Mouse (Mus musculus): ENCODE measurements around the gene Adgrf3. TPM values are rescaled to one million over a fixed set of nuclear protein-coding genes. Genes with fewer than 3 reads are reported as not detected.

Adgrf3 gene
- total and polyA plus RNA-seq, 2 experiments from 2014 or later, result 0.08 to 0.23 TPM

GRCm38 (mm10) chr5:30154474-30155394 lies 50.8 kb downstream of the Adgrf3 start, which contains the start of the genes Hadha and Hadhb:
Gene Hadha (minus strand): TSS chr5:30155162.
Gene Hadhb (plus strand): TSS chr5:30155248.
- under 1% methylated on average over 53 of the region's 53 CpGs for WGBS
- Histone ChIP-seq H3K9ac (replicated peaks; ENCODE audit: low read depth, low read length) (peak within 1 kb of the TSS; percentile 100), H3K36me3 (replicated peaks; ENCODE audit: control insufficient read depth, insufficient read depth, low read length) (peaks cover 2% of the 10 kb centered on the region; the same call in 1 of the 2 replicates), H3K4me2 (ENCODE audit: low read depth, low read length) (peak within 1 kb of the TSS; percentile 81), H3K4me3 (ENCODE audit: low read depth, low read length) (peak within 1 kb of the TSS; percentile 94), H3K27ac (ENCODE audit: low read depth) (peak within 1 kb of the TSS; percentile 98), H3K27me3 (ENCODE audit: control insufficient read depth, insufficient read depth, low read length) (no peaks in the 10 kb centered on the region), H3K4me1 (ENCODE audit: control insufficient read depth, insufficient read depth) (peaks cover 28% of the 10 kb centered on the region), H3K9me3 (replicated peaks; ENCODE audit: control insufficient read depth, low read length) (no peaks in the 10 kb centered on the region)
- TF ChIP-seq EP300 (IDR thresholded peaks at IDR 0.05; ENCODE audit: low read depth) (peak; percentile 95), CTCF (IDR thresholded peaks at IDR 0.05; ENCODE audit: low read depth) (no peak)
- DNase-seq (ENCODE audit: low spot score) (peak; percentile 90), ATAC-seq (ENCODE audit: insufficient read depth, low read depth) (peak; percentile 81)

- TF ChIP-seq EP300 (IDR thresholded peaks at IDR 0.05; ENCODE audit: low read depth), result no peak
- no peak for TF ChIP-seq CTCF (IDR thresholded peaks at IDR 0.05; ENCODE audit: low read depth)
- no peaks in the 10 kb centered on the region for H3K27me3 ChIP-seq (ENCODE audit: control insufficient read depth, insufficient read depth, low read length)
- no peaks in the 10 kb centered on the region for H3K9me3 ChIP-seq (replicated peaks; ENCODE audit: control insufficient read depth, low read length)
- peak overlapping the region; percentile 100 for H3K9ac ChIP-seq (replicated peaks; ENCODE audit: low read depth, low read length)
- WGBS, result 19% methylated on average over 4 of the region's 4 CpGs
- H3K4me3 ChIP-seq (ENCODE audit: low read depth, low read length), result peak overlapping the region; percentile 94
- H3K4me1 ChIP-seq (ENCODE audit: control insufficient read depth, insufficient read depth), result peaks cover 22% of the 10 kb centered on the region
- DNase-seq (ENCODE audit: low spot score) (peak; percentile 44), ATAC-seq (ENCODE audit: insufficient read depth, low read depth) (no peak)
- H3K4me2 ChIP-seq (ENCODE audit: low read depth, low read length), result peak overlapping the region; percentile 81
- H3K36me3 ChIP-seq (replicated peaks; ENCODE audit: control insufficient read depth, insufficient read depth, low read length), result peaks cover 8% of the 10 kb centered on the region
- H3K27ac ChIP-seq (ENCODE audit: low read depth), result peak overlapping the region; percentile 98
Measured at GRCm38 (mm10) chr5:30154013-30154412, 51.5 kb downstream of the Adgrf3 start.

- WGBS, result 92% methylated on average over 2 of the region's 2 CpGs
- Histone ChIP-seq H3K27me3 (ENCODE audit: control insufficient read depth, insufficient read depth, low read length) (no peaks in the 10 kb centered on the region), H3K4me3 (ENCODE audit: low read depth, low read length) (0 out of 2 replicates have a peak overlapping the region, but pooled peaks have one; percentile 94), H3K4me1 (ENCODE audit: control insufficient read depth, insufficient read depth) (peaks cover 18% of the 10 kb centered on the region), H3K9ac (replicated peaks; ENCODE audit: low read depth, low read length) (no peak overlapping the region), H3K36me3 (replicated peaks; ENCODE audit: control insufficient read depth, insufficient read depth, low read length) (peaks cover 10% of the 10 kb centered on the region), H3K9me3 (replicated peaks; ENCODE audit: control insufficient read depth, low read length) (no peaks in the 10 kb centered on the region), H3K27ac (ENCODE audit: low read depth) (peak overlapping the region; percentile 26), H3K4me2 (ENCODE audit: low read depth, low read length) (peak overlapping the region; percentile 38)
- TF ChIP-seq EP300 (IDR thresholded peaks at IDR 0.05; ENCODE audit: low read depth), result no peak
- no peak for TF ChIP-seq CTCF (IDR thresholded peaks at IDR 0.05; ENCODE audit: low read depth)
- DNase-seq (ENCODE audit: low spot score) (no peak), ATAC-seq (ENCODE audit: insufficient read depth, low read depth) (no peak)
Measured at GRCm38 (mm10) chr5:30153222-30153621, 52.3 kb downstream of the Adgrf3 start.

DNA sequence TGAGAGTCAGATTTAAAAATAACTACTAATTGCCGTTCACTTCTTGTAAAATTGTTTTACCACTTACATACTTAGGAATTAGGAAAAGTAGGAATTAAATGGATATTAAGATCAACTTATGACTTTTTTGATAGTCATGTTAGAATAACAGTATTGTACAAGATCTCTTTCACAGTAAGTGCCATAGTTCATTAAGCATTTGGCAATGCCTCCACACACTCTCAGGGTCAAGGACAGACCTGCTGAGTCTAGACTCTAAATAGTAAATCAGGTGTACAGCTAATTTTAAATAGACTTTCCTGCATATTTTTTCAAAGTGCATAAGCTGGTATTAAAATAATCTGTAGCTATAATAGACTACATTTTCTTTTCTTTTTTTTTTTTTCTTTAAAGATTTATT lies 53.1 kb downstream of the Adgrf3 start:
- H3K4me1 ChIP-seq (ENCODE audit: control insufficient read depth, insufficient read depth), result peaks cover 10% of the 10 kb centered on the region
- WGBS, result 33% methylated on average over 1 of the region's 1 CpGs
- DNase-seq (ENCODE audit: low spot score) (peak; percentile 57), ATAC-seq (ENCODE audit: insufficient read depth, low read depth) (no peak)
- H3K27me3 ChIP-seq (ENCODE audit: control insufficient read depth, insufficient read depth, low read length), result no peaks in the 10 kb centered on the region
- peaks cover 14% of the 10 kb centered on the region for H3K36me3 ChIP-seq (replicated peaks; ENCODE audit: control insufficient read depth, insufficient read depth, low read length)
- peak overlapping the region; percentile 49 for H3K4me2 ChIP-seq (ENCODE audit: low read depth, low read length)
- TF ChIP-seq CTCF (IDR thresholded peaks at IDR 0.05; ENCODE audit: low read depth) (no peak), EP300 (IDR thresholded peaks at IDR 0.05; ENCODE audit: low read depth) (no peak)
- no peaks in the 10 kb centered on the region for H3K9me3 ChIP-seq (replicated peaks; ENCODE audit: control insufficient read depth, low read length)
- H3K27ac ChIP-seq (ENCODE audit: low read depth), result peak overlapping the region; percentile 88
- peak overlapping the region; percentile 21 for H3K4me3 ChIP-seq (ENCODE audit: low read depth, low read length)
- H3K9ac ChIP-seq (replicated peaks; ENCODE audit: low read depth, low read length), result no peak overlapping the region

DNA sequence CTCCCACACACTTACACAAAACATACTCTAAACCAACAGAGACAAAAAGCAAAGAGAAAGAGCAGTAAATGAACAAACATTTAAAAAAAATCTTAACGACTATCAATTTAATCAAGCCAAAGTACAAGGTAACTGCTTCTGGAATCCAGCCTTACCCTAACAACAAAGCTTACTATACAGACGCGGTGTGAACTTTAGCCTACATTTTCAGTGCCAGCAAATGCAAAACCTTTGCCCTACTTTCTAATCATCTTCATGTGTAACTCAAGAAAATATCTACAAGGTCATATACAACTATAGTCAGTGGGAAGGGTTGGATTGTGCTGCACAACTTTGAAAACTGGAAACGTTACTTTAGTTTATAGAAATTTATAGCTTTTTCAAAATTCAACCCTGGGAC lies 53.5 kb downstream of the Adgrf3 start:
- H3K36me3 ChIP-seq (replicated peaks; ENCODE audit: control insufficient read depth, insufficient read depth, low read length), result peaks cover 15% of the 10 kb centered on the region
- no peaks in the 10 kb centered on the region for H3K27me3 ChIP-seq (ENCODE audit: control insufficient read depth, insufficient read depth, low read length)
- peaks cover 7% of the 10 kb centered on the region for H3K4me1 ChIP-seq (ENCODE audit: control insufficient read depth, insufficient read depth)
- 39% methylated on average over 4 of the region's 4 CpGs for WGBS
- H3K4me3 ChIP-seq (ENCODE audit: low read depth, low read length), result peak overlapping the region; percentile 21
- peak overlapping the region; percentile 49 for H3K4me2 ChIP-seq (ENCODE audit: low read depth, low read length)
- peak; percentile 63 for DNase-seq (ENCODE audit: low spot score)
- peak overlapping the region; percentile 88 for H3K27ac ChIP-seq (ENCODE audit: low read depth)
- TF ChIP-seq EP300 (IDR thresholded peaks at IDR 0.05; ENCODE audit: low read depth) (no peak), CTCF (IDR thresholded peaks at IDR 0.05; ENCODE audit: low read depth) (no peak)
- ATAC-seq (ENCODE audit: insufficient read depth, low read depth), result peak; percentile 52
- H3K9me3 ChIP-seq (replicated peaks; ENCODE audit: control insufficient read depth, low read length), result no peaks in the 10 kb centered on the region
- no peak overlapping the region for H3K9ac ChIP-seq (replicated peaks; ENCODE audit: low read depth, low read length)

All from heart, postnatal 0 days (tissue).